Mouse (Mus musculus) stomach, postnatal 0 days (tissue): ENCODE data around the gene Nr0b2.

ENCODE experiments used
- CTCF ChIP-seq: IDR thresholded peaks from 2 replicates; pipeline ENCODE4 v1.5.1; 2016; ENCODE audit warnings: antibody characterized with exemption, low read depth, mild to moderate bottlenecking, moderate library complexity
- EP300 ChIP-seq: optimal IDR thresholded peaks from 2 replicates; pipeline ENCODE3; 2016; ENCODE audit warnings: antibody characterized with exemption

DNA sequence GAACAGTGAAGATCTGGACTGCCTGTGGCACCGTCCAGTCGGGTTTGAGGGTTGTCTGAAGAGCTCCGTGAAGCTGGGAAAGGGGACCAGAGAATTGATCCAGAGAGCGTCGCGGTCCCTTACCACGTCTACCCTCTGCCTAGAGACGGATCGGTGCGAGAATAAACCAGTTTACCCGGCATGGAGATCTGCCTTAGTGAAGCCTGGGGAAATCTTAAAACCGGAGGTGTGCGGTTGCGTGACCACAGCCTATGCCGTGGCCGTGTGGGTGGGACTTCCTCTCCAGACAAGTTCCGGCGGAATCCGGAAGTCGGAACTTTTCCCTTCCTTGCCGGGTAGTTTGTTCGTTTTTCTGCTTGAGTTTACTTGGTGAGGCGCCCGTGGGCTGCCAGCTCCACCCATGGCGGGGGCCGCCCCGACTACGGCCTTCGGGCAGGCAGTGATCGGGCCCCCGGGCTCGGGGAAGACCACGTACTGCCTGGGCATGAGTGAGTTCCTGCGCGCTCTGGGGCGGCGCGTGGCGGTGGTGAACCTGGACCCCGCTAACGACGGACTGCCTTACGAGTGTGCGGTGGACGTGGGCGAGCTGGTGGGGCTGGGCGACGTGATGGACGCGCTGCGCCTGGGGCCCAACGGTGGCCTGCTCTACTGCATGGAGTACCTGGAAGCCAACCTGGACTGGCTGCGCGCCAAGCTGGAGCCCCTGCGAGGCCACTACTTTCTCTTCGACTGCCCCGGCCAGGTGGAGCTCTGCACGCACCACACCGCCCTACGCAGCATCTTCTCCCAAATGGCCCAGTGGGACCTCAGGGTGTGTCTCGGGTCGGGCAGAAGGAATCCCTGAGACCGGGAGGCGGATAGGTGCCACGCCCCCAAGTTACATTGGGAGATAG is 31.1 kb downstream of the Nr0b2 start, which contains the start of gene Gpn2:
- TF ChIP-seq CTCF, result no peak
- TF ChIP-seq EP300, result no peak
